Mouse (Mus musculus) midbrain, embryonic 13.5 days (tissue): ENCODE results near the gene Rnf103. TPM values are rescaled to one million over a fixed set of nuclear protein-coding genes. Genes with fewer than 3 reads are reported as not detected.
"Not testable (repeated sequence)": the region's sequence is repeated elsewhere in the genome, so short reads cannot be mapped to it uniquely, and the experiment has no call there.

ENCODE experiments used
- ATAC-seq: fragments of 200-750 bp; cut with Nextera tagmentation; 2 replicates; pipeline ENCODE4 v1.8.0; 2017; ENCODE audit warnings: mild to moderate bottlenecking, moderate TSS enrichment, moderate library complexity
- H3K27ac ChIP-seq: fragments of 300-500 bp; sonication (generic); 2 replicates; pipeline ENCODE4 v1.5.1; 2015; ENCODE audit warnings: inconsistent platforms, mild to moderate bottlenecking, moderate library complexity
- H3K27me3 ChIP-seq: fragments of 300-500 bp; sonication (generic); 2 replicates; pipeline ENCODE4 v1.6.1; 2015; ENCODE audit warnings: mild to moderate bottlenecking, inconsistent platforms
- H3K36me3 ChIP-seq: fragments of 300-500 bp; sonication (generic); 2 replicates; pipeline ENCODE4 v1.6.1; 2015; ENCODE audit warnings: mild to moderate bottlenecking, inconsistent platforms
- H3K4me1 ChIP-seq: fragments of 300-500 bp; sonication (generic); replicated peaks from 2 replicates; pipeline ENCODE4 v1.6.1; 2015; ENCODE audit warnings: inconsistent platforms
- H3K4me2 ChIP-seq: fragments of 300-500 bp; sonication (generic); replicated peaks from 2 replicates; pipeline ENCODE4 v1.6.1; 2015; ENCODE audit warnings: moderate library complexity, mild to moderate bottlenecking, inconsistent platforms
- H3K4me3 ChIP-seq: fragments of 300-500 bp; sonication (generic); replicated peaks from 2 replicates; pipeline ENCODE4 v1.5.1; 2015; ENCODE audit warnings: mild to moderate bottlenecking, inconsistent platforms
- H3K9ac ChIP-seq: fragments of 300-500 bp; sonication (generic); replicated peaks from 2 replicates; pipeline ENCODE4 v1.6.1; 2015; ENCODE audit warnings: mild to moderate bottlenecking, inconsistent platforms
- H3K9me3 ChIP-seq: fragments of 300-500 bp; sonication (generic); 2 replicates; pipeline ENCODE4 v1.6.1; 2016; ENCODE audit warnings: mild to moderate bottlenecking, inconsistent platforms
- WGBS: fragments of 180-500 bp; shearing (Covaris S2); methylation state at CpG from one replicate; pipeline ENCODE4 v1.1.7; 2015; 5-methylcytosine and 5-hydroxymethylcytosine counted together
- polyA plus RNA-seq: library from polyadenylated mRNA; unstranded; fragments of >200 nt; fragmentation: Nextera tagmentation; extraction: Ambion mirVana; gene quantifications from 2 replicates; pipeline ENCODE4 v1.2.1, GENCODE M21; 2015

Gene Rnf103
- polyA plus RNA-seq, result 18.6 and 22.3 TPM in 2 replicates

DNA sequence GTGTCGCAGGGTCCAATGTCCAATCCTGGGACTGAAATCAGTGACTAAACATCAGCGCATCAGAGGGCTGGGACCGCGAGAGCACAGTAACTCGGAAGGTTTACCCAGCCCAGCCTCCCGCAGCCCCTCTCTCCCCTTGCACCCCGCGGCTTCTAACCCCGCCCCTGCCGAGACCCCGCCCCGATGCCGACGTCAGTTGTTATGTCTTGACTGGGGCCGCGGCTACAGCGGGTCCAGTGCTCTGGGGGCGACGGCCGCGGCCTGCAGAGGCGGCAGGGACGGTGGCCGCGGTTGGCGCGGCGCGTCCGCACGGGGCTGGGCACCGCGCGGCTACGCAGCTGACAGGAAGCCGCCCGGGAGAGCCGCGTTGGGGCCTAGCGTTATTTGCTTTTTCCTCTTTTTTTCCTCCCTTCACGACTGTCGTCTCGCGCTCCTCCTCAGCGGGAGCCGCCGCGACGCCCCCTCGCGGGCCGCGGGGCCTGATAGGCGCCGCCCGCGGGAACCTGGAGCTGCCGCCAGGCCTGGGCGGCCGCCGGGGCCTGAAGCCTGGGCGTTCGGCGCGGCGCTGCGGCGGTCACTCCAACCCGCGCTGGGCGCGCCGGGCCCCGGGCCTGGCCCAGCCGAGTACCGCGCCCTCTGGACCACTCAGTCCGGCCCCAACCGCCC is at the start of gene Rnf103:
Rnf103 (plus strand) TSS at position 220 of the 666 bp plus-strand sequence.
- H3K4me1 ChIP-seq, result peaks cover 20% of the 10 kb centered on the region
- peak; percentile 98 for ATAC-seq
- under 1% methylated on average over 64 of the region's 79 CpGs for WGBS
- no peaks in the 10 kb centered on the region for H3K36me3 ChIP-seq
- no peaks in the 10 kb centered on the region for H3K9me3 ChIP-seq
- H3K4me2 ChIP-seq, result peak within 1 kb of the TSS; percentile 72
- H3K9ac ChIP-seq, result peak within 1 kb of the TSS; percentile 100
- no peaks in the 10 kb centered on the region for H3K27me3 ChIP-seq
- peak within 1 kb of the TSS; percentile 96 for H3K4me3 ChIP-seq
- H3K27ac ChIP-seq, result peak within 1 kb of the TSS; percentile 99

DNA sequence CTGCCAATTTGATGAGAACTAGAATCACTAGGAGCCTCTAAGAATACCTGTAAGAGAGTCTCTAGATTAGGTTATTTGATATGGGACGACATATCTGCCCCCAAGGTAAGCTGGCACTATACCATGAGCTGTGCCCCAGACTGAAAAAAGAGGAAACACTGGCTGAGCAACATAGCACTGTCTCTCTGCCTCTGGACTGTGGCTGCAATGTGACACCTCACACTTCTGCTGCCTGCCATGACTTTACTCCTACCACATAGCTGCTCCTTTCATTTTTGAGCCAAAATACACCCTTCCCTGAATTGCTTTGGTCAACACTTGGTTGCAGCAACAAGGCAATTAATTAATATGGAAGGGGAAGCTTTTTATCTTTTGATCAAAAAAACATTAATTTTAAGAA is 48.9 kb upstream of the Rnf103 start:
- Histone ChIP-seq H3K4me1 (peaks cover 11% of the 10 kb centered on the region), H3K27me3 (no peaks in the 10 kb centered on the region), H3K4me3 (no peak overlapping the region), H3K4me2 (no peak overlapping the region), H3K9ac (no peak overlapping the region), H3K27ac (no peak overlapping the region), H3K9me3 (no peaks in the 10 kb centered on the region), H3K36me3 (no peaks in the 10 kb centered on the region)
- 63% methylated on average over 1 of the region's 1 CpGs for WGBS
- ATAC-seq, result no peak

DNA sequence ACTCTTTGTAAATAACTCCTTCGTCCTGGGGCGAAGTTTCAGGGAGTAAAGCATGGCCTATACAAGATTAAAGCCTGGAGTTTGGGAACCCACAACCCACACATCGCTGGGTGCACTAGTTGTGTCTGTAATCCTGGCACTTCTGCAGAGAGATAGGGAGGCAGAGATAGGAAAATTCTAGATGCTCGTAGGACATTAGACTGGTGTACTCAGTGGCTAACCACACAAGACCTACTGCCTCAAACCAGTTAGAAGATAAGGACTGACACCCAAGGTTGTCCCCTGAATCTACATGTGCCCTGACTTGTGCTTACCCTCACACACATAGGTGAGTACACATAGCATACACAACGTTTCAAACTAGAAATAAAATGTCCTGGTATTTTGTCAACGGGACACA is 48.1 kb upstream of the Rnf103 start:
- H3K9me3 ChIP-seq, result no peaks in the 10 kb centered on the region
- no peaks in the 10 kb centered on the region for H3K27me3 ChIP-seq
- H3K4me3 ChIP-seq, result no peak overlapping the region
- no peak for ATAC-seq
- no peaks in the 10 kb centered on the region for H3K36me3 ChIP-seq
- H3K4me2 ChIP-seq, result no peak overlapping the region
- no peak overlapping the region for H3K9ac ChIP-seq
- H3K4me1 ChIP-seq, result peaks cover 11% of the 10 kb centered on the region
- H3K27ac ChIP-seq, result no peak overlapping the region
- WGBS, result 88% methylated on average over 6 of the region's 6 CpGs

DNA sequence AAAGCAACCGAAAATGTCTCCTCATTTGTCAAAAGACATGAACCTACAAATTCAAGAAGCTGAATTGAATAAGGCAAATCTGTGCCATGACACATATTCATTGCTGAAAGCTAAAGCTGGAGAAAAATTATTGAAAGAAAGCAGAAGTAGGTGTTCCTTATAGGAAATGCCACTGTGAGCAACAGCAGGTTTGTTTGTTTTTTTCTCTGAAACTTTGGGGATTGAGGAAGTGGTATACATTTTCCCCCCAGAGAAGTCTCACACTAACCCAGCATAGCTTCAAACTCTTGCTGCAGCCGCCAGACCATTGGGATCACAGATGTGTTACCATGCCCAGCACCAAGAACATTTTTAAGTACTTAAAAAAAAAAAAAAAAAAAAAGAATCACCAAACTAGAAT is 40.9 kb upstream of the Rnf103 start:
- no peak for ATAC-seq
- Histone ChIP-seq H3K4me1 (no peaks in the 10 kb centered on the region), H3K9ac (no peak overlapping the region), H3K4me2 (no peak overlapping the region), H3K4me3 (no peak overlapping the region), H3K36me3 (no peaks in the 10 kb centered on the region), H3K27ac (no peak overlapping the region), H3K27me3 (no peaks in the 10 kb centered on the region), H3K9me3 (no peaks in the 10 kb centered on the region)
- 87% methylated on average over 2 of the region's 2 CpGs for WGBS

DNA sequence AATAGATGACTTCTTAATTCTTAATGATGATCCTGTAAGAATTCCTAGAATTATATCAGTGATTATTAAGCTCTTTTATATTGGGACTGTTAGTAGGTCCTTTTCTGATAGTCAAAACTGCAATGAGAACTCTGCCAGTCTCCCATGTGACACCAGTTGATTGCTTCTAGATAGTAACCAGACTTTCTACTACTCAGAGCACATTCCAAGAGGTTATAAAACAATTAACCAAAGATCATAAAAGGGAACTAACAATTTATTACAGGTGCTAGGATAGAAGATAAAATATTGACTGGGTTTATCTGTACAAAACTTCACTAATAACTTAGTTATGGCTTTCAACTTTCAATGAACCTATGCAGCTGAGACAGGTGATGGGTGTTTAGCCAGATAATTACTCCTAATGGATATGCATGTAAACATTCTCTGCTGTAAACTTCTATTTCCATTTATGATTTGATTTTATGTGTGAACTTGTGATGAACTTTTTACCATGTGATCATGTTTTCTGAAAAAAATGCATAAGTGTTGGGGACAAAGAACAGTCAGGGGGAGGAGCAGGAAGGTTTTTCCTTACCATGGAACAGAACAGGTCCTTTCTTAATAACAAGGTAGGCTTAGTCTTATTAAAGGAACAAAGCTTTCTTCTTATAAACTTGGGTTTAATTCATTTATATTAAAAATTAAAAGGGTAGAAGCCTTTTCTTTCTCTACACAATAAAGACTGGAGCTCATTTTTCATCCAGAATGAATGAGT is 39.5 kb upstream of the Rnf103 start:
- H3K4me3 ChIP-seq, H3K36me3 ChIP-seq, H3K27me3 ChIP-seq, H3K9ac ChIP-seq, H3K4me2 ChIP-seq, H3K9me3 ChIP-seq, H3K4me1 ChIP-seq, ATAC-seq, H3K27ac ChIP-seq: not testable (repeated sequence)

DNA sequence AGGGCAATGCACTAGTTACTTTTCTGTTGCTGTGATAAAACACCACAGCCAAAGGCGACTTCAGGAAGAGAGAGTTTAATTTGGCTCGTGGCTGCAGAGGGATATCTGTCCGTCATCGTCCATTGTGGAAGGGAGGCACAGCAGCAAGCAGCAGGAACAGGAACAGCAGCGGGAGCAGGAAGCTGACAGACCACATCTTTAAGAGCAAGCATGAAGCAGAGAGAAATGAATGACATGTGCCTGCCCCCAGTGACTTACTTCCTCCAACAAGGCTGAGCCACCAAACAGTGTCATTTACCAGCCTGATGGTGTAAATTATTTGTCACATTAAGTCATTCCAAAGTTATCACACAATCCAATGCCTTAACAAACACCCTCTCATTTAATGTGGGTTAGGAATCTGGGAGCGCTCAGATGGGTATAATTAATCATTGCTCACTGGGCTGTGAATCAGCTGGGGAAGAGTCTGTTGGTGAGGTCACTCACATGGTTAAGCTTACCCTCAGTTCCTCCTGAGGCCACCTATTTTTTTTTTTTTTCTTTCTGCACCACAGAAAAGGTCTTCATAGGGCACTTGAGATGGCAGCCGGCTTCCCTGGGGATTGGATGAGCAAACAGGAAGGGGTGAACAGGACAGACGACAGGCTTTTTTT is 35.6 kb upstream of the Rnf103 start:
- Histone ChIP-seq H3K36me3 (no peaks in the 10 kb centered on the region), H3K27me3 (no peaks in the 10 kb centered on the region), H3K9ac (no peak overlapping the region), H3K27ac (no peak overlapping the region), H3K4me2 (no peak overlapping the region), H3K9me3 (no peaks in the 10 kb centered on the region), H3K4me1 (no peaks in the 10 kb centered on the region), H3K4me3 (no peak overlapping the region)
- no peak for ATAC-seq
- WGBS, result 82% methylated on average over 8 of the region's 8 CpGs

DNA sequence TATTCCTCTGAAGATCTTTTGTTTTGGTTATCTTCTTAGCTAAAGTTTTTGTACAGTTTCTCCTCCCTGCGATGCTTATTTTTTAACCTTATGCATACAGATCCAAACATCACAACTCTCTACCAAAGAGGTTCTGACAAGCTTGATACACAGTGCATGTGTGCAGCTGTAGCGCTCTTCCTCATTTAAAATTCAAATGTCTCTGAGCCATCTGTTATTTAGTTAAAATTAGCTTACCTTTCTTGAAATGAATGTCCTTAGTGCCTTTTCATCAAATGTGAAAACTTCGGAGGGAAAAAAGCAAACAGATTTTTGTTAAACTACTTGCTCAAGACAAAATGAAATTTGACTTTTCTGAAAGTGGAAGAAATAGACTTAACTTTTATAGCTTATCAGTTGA is 28.5 kb upstream of the Rnf103 start:
- H3K4me2 ChIP-seq, result no peak overlapping the region
- no peak overlapping the region for H3K9ac ChIP-seq
- no peak overlapping the region for H3K27ac ChIP-seq
- no peaks in the 10 kb centered on the region for H3K9me3 ChIP-seq
- no peaks in the 10 kb centered on the region for H3K27me3 ChIP-seq
- no peaks in the 10 kb centered on the region for H3K36me3 ChIP-seq
- H3K4me1 ChIP-seq, result no peaks in the 10 kb centered on the region
- WGBS, result 51% methylated on average over 3 of the region's 3 CpGs
- H3K4me3 ChIP-seq, result no peak overlapping the region
- ATAC-seq, result no peak

DNA sequence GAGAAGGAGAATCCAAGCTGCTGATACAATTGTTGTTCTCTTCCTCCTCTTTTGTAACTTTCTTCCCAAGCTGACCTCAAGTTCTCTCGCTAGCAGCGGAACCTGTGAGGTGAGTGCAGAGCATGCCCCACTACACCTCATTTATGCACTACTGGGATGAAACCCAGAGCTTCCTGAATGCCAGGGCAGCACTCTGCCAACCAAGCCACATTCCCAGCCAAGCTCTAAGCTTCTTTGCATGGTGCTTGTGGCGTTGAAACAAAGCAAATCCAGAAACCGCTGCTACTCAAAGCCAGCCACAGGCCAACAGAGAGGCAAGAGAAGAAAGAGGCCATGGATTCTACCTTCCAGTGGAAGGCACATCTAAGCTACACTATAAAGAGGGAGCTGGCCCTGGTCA is 25.9 kb upstream of the Rnf103 start:
- 71% methylated on average over 4 of the region's 4 CpGs for WGBS
- ATAC-seq, result no peak
- Histone ChIP-seq H3K9ac (no peak overlapping the region), H3K36me3 (no peaks in the 10 kb centered on the region), H3K4me3 (no peak overlapping the region), H3K27ac (no peak overlapping the region), H3K27me3 (no peaks in the 10 kb centered on the region), H3K9me3 (no peaks in the 10 kb centered on the region), H3K4me2 (no peak overlapping the region), H3K4me1 (no peaks in the 10 kb centered on the region)

DNA sequence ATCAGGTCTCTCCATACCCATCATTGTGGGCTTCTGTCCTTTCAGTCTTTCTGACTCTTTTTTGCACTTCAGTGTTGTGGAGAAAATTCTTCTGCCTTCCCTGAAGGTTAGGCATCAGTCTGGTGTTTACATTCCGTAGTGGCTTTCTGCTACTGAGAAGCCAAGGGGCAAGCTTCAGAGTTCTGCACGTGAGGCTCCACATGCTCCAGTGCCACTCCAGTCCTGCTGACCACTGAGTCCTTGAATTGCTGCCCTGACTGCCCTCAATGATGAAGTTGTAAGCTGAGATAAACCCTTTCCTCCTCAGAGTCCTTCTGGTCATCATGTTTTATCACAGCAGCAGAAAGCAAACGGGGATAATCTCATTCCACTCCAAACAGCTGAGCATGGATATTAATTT is 24.4 kb upstream of the Rnf103 start:
- H3K27me3 ChIP-seq, result no peaks in the 10 kb centered on the region
- no peaks in the 10 kb centered on the region for H3K36me3 ChIP-seq
- H3K4me3 ChIP-seq, result no peak overlapping the region
- H3K9me3 ChIP-seq, result no peaks in the 10 kb centered on the region
- no peak for ATAC-seq
- H3K4me1 ChIP-seq, result no peaks in the 10 kb centered on the region
- H3K27ac ChIP-seq, result no peak overlapping the region
- H3K9ac ChIP-seq, result no peak overlapping the region
- 70% methylated on average over 3 of the region's 3 CpGs for WGBS
- H3K4me2 ChIP-seq, result no peak overlapping the region

DNA sequence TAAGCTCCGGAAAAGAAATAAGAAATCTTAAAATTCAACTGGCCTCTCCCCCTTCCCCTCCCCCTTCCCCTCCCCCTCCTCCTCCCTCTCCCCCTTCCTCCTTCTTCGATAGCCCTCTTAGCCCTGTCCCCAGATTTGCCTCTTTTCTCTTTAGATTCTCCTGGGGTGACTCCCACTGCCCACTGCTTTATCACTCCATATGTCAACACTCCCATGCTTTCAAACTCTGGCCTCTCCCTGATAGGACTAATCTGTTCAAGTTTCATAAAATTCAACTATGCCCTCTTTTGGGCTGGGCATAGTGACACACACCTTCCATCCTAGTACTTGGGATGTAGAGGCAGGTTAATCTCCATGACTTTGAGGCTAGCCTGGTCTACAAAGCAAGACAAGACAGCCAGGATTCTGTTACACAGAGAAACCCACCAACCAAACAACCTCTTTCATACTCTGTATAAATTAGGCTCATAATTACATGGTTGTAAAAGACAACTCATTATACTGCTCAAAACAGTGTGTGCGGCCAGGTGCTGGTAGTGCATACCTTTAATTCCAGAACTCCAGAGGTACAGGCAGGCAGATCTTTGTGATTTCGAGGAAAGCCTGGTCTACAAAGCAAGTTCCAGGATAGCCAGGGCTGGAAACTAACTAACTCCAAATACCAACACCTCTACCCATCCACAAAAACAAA is 21.7 kb upstream of the Rnf103 start:
- ATAC-seq, result no peak
- no peaks in the 10 kb centered on the region for H3K27me3 ChIP-seq
- no peaks in the 10 kb centered on the region for H3K4me1 ChIP-seq
- no peak overlapping the region for H3K27ac ChIP-seq
- WGBS, result 84% methylated on average over 4 of the region's 4 CpGs
- no peak overlapping the region for H3K4me3 ChIP-seq
- no peaks in the 10 kb centered on the region for H3K36me3 ChIP-seq
- no peak overlapping the region for H3K4me2 ChIP-seq
- no peak overlapping the region for H3K9ac ChIP-seq
- no peaks in the 10 kb centered on the region for H3K9me3 ChIP-seq

DNA sequence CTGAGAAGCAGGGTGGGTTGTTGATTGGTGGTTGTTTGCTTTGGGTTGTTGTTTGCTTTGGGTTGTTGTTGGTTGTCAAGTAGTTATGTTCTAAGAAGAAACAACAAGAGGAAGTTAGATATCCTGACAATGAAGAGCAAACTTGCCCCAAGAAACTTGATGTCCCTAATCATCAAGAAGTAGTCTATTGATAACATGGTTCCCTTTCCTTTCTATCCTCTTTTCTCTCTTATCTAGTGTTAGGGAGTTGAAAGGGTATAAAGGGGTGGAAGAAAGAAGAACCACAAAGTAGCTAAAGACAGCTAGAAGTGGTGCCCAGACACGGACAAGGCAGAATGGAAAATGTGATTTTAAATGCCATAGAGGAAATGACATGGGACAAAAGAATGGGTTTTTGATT is 20.9 kb upstream of the Rnf103 start:
- H3K4me3 ChIP-seq, result no peak overlapping the region
- 71% methylated on average over 1 of the region's 1 CpGs for WGBS
- no peaks in the 10 kb centered on the region for H3K27me3 ChIP-seq
- H3K27ac ChIP-seq, result no peak overlapping the region
- H3K36me3 ChIP-seq, result no peaks in the 10 kb centered on the region
- no peak overlapping the region for H3K4me2 ChIP-seq
- H3K4me1 ChIP-seq, result no peaks in the 10 kb centered on the region
- no peaks in the 10 kb centered on the region for H3K9me3 ChIP-seq
- no peak overlapping the region for H3K9ac ChIP-seq
- no peak for ATAC-seq

DNA sequence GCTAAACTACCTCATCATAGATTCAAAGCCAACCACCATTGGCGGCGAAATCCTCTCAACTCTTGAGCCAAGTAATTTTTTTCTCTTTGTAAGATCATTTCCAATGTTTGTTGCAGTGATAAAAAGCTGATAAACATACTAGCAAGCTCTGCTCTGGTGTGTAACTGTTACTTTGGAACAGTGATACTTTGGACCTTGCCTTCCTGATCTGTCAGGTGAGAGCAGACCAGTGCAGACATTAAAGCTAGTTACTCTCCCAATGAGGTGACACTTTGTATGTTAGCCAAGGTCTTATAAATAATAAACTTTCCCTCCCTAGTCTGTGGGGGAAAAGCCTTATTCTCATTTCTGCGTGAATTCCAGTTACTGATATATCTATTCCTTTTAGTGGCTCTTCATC is 18.1 kb upstream of the Rnf103 start:
- Histone ChIP-seq H3K36me3 (no peaks in the 10 kb centered on the region), H3K4me3 (no peak overlapping the region), H3K9me3 (no peaks in the 10 kb centered on the region), H3K4me2 (no peak overlapping the region), H3K4me1 (no peaks in the 10 kb centered on the region), H3K9ac (no peak overlapping the region), H3K27me3 (no peaks in the 10 kb centered on the region), H3K27ac (no peak overlapping the region)
- no peak for ATAC-seq
- WGBS, result 94% methylated on average over 3 of the region's 3 CpGs
